Mouse (Mus musculus): ENCODE results near the gene Ctnnbip1.

DNA sequence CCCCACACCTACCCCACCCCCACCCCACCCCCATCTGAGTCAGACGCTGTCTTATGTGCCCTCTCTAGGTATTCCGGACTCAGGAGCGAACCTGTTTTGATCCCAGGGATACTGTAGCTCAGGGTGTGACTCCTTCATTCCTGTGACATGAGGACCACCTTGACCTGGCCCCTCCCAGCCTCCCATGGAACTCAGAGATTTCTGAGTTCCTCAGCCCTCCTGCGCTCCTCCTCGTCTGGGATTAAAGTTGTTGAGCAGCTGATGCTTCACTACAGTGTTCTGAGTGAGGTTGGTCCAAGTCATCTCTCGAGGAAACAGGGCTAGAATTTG lies 90.2 kb downstream of the Ctnnbip1 start:
- TF ChIP-seq CTCF (IDR thresholded peaks at IDR 0.05; ENCODE audit: low read depth, low read length) (no peak), POLR2A (IDR thresholded peaks at IDR 0.05; ENCODE audit: insufficient read depth, low read length) (no peak), EP300 (IDR thresholded peaks at IDR 0.05; ENCODE audit: insufficient read depth, low read depth, low read length) (no peak)
